Comparison of ENCODE assay signal across 8 mouse cellular contexts in genomic region chr12:69227776-69228466, GRCm38 (mm10). TPM values are rescaled to one million over a fixed set of nuclear protein-coding genes. Genes with fewer than 3 reads are reported as not detected.
DNase-seq lines count a peak whose midpoint lies in the region; ATAC-seq lines count a peak whose summit lies in the region.

TSS of gene Pole2 (minus strand) at chr12:69228195.

- H3K27ac ChIP-seq in hindbrain, embryonic 15.5 days (replicated peaks) = peak within 1 kb of the TSS; percentile 76

- peak within 1 kb of the TSS; percentile 59 for H3K4me2 ChIP-seq in hindbrain, embryonic 15.5 days

- H3K36me3 ChIP-seq in hindbrain, embryonic 15.5 days = no peaks in the 10 kb centered on the region

- H3K9ac ChIP-seq in hindbrain, embryonic 15.5 days = peak within 1 kb of the TSS; percentile 57

- peak; percentile 95 for ATAC-seq in hindbrain, embryonic 15.5 days (ENCODE audit: low FRiP score, low read depth)

- WGBS in hindbrain, embryonic 15.5 days = under 1% methylated on average over 37 of the region's 37 CpGs

- no peaks in the 10 kb centered on the region for H3K9me3 ChIP-seq in hindbrain, embryonic 15.5 days

- H3K4me3 ChIP-seq in hindbrain, embryonic 15.5 days = peak within 1 kb of the TSS; percentile 87

- DNase-seq in WW6 (ENCODE audit: low read depth, low spot score) = peak; percentile 67
- DNase-seq in cerebellum, postnatal 4 days (ENCODE audit: low spot score in 2 of 2) = peak; percentile 70 to 87
- DNase-seq in gastrocnemius, adult 18-20 months (ENCODE audit: low spot score) = peak; percentile 88
- peak; percentile 83 to 88 for DNase-seq in layer of hippocampus, postnatal 36 days
- DNase-seq in lung, postnatal 25 days (ENCODE audit: low spot score) = peak; percentile 86
- peak; percentile 88 for DNase-seq in retina, embryonic 14.5 days (ENCODE audit: low spot score)
- peak; percentile 82 to 88 for DNase-seq in thymus, postnatal 36 days

- peaks cover 9% of the 10 kb centered on the region; the same call in 1 of the 2 replicates for H3K4me1 ChIP-seq in hindbrain, embryonic 15.5 days (replicated peaks)

- no peaks in the 10 kb centered on the region for H3K27me3 ChIP-seq in hindbrain, embryonic 15.5 days

RNA-seq across cellular contexts. Expression of gene Pole2, which starts in this region (rescaled TPM):
- under 1 TPM; 0.18 to 0.19 TPM for total RNA-seq in gastrocnemius, adult 18-20 months (2021)
- 5.3 and 6.3 TPM in 2 replicates for polyA plus RNA-seq in hindbrain, embryonic 15.5 days (2015; fragmentation: Nextera tagmentation; extraction: Ambion mirVana)
- under 1 TPM; 0.75 to 0.99 TPM for total RNA-seq in layer of hippocampus, postnatal 36 days (2021)

Comparison
In these comparisons a context has a peak if more than half of its experiments do, and no peak if none do; other contexts are left out.
1. Peak in every context shown above with its lines: DNase-seq, ATAC-seq, H3K4me3 ChIP-seq and H3K27ac ChIP-seq.
2. Peak in DNase-seq in gastrocnemius, adult 18-20 months; RNA of the gene not detected or under 1 TPM.
3. Peak in DNase-seq in layer of hippocampus, postnatal 36 days; RNA of the gene not detected or under 1 TPM.